In genomic region chr16:29536411-29537204, GRCm38 (mm10) we compare ENCODE assay signal across 12 mouse cellular contexts. TPM values are rescaled to one million over a fixed set of nuclear protein-coding genes. Genes with fewer than 3 reads are reported as not detected.
DNase-seq lines count a peak whose midpoint lies in the region; ATAC-seq lines count a peak whose summit lies in the region.
"Had no signal": no experiment of that assay in that cellular context is flagged by ENCODE, and none has a peak within 500 bp of the region (broad histone marks: within the 10 kb centered on the region; RNA-seq: fewer than 3 reads in every experiment).

No protein-coding gene starts in this region.

- no peaks in the 10 kb centered on the region for H3K36me3 ChIP-seq in hindbrain, embryonic 13.5 days
- no peaks in the 10 kb centered on the region for H3K36me3 ChIP-seq in hindbrain, embryonic 11.5 days (ENCODE audit: control insufficient read depth, insufficient read depth, low read length)

- no peak overlapping the region for H3K4me2 ChIP-seq in hindbrain, embryonic 13.5 days
- H3K4me2 ChIP-seq in hindbrain, embryonic 11.5 days (replicated peaks; ENCODE audit: low read depth, low read length), result no peak overlapping the region

- no peaks in the 10 kb centered on the region for H3K27me3 ChIP-seq in hindbrain, embryonic 13.5 days
- no peaks in the 10 kb centered on the region for H3K27me3 ChIP-seq in hindbrain, embryonic 11.5 days (ENCODE audit: control insufficient read depth, insufficient read depth, low read length)

- H3K4me1 ChIP-seq in hindbrain, embryonic 13.5 days (replicated peaks), result 0 out of 2 replicates have a peak, but pooled peaks cover 2% of the 10 kb centered on the region
- H3K4me1 ChIP-seq in hindbrain, embryonic 11.5 days (replicated peaks; ENCODE audit: control insufficient read depth, insufficient read depth, low read length), result no peaks in the 10 kb centered on the region

- no peak overlapping the region for H3K4me3 ChIP-seq in hindbrain, embryonic 13.5 days
- H3K4me3 ChIP-seq in hindbrain, embryonic 11.5 days (ENCODE audit: low read depth, low read length), result no peak overlapping the region
- H3K4me3 ChIP-seq: myocyte had no signal

- no peaks in the 10 kb centered on the region for H3K9me3 ChIP-seq in hindbrain, embryonic 13.5 days
- no peaks in the 10 kb centered on the region for H3K9me3 ChIP-seq in hindbrain, embryonic 11.5 days (ENCODE audit: control insufficient read depth, low read length)

- ATAC-seq in hindbrain, embryonic 13.5 days (ENCODE audit: low FRiP score), result 0 out of 2 replicates have a peak, but pooled peaks have one; percentile 54
- no peak for ATAC-seq in hindbrain, embryonic 11.5 days (ENCODE audit: low FRiP score)
- ATAC-seq in erythroblast, adult 5-6 weeks (replicated peaks; ENCODE audit: low FRiP score, poor library complexity, severe bottlenecking), result no peak

- DNase-seq in hindbrain, embryonic 11.5 days (ENCODE audit: low spot score), result no peak
- peak; percentile 30 to 48 for DNase-seq in frontal cortex, postnatal 36 days (ENCODE audit: low spot score in 2 of 2)
- peak; percentile 63 to 71 for DNase-seq in kidney, postnatal 36 days
- peak; percentile 25 to 38 for DNase-seq in right cerebral cortex, adult 2 months (ENCODE audit: low spot score in 2 of 2)
- no peak for DNase-seq in B cell, adult 2 months
- no peak for DNase-seq in embryo, embryonic 10 days (ENCODE audit: low spot score)
- DNase-seq: thymus, postnatal 14 days had no signal

- H3K9ac ChIP-seq in hindbrain, embryonic 13.5 days, result no peak overlapping the region
- H3K9ac ChIP-seq in hindbrain, embryonic 11.5 days (ENCODE audit: low read depth, low read length), result no peak overlapping the region

- no peak overlapping the region for H3K27ac ChIP-seq in hindbrain, embryonic 13.5 days
- H3K27ac ChIP-seq in hindbrain, embryonic 11.5 days (ENCODE audit: low read depth, low read length), result no peak overlapping the region

- 70% methylated on average over 15 of the region's 15 CpGs for WGBS in hindbrain, embryonic 13.5 days
- WGBS in hindbrain, embryonic 11.5 days, result 79% methylated on average over 15 of the region's 15 CpGs

RNA-seq across cellular contexts. Expression of gene Atp13a4, which starts 8.1 kb away (rescaled TPM):
- polyA plus RNA-seq in hindbrain, embryonic 13.5 days (2015; fragmentation: Nextera tagmentation; extraction: Ambion mirVana), result 0.47 and 0.99 TPM in 2 replicates
- 0.51 TPM in 1 of 2 replicates, not detected in the other for polyA plus RNA-seq in hindbrain, embryonic 11.5 days (2014; fragmentation: Nextera tagmentation; extraction: Ambion mirVana)
- not detected in 2 replicates for total RNA-seq in erythroblast, adult 5-6 weeks (2015; ENCODE audit: low replicate concordance)
- total RNA-seq in erythroblast, adult 5-6 weeks (2017; ENCODE audit: low replicate concordance), result not detected in 2 replicates
- polyA plus RNA-seq: heart, postnatal 0 days; liver, embryonic 16.5 days had no signal

RNA-seq across cellular contexts. Expression of gene Opa1, which starts 42.5 kb away (rescaled TPM):
- 42.4 and 43.1 TPM in 2 replicates for polyA plus RNA-seq in hindbrain, embryonic 13.5 days (2015; fragmentation: Nextera tagmentation; extraction: Ambion mirVana)
- polyA plus RNA-seq in hindbrain, embryonic 11.5 days (2014; fragmentation: Nextera tagmentation; extraction: Ambion mirVana), result 51.2 and 53.8 TPM in 2 replicates
- total RNA-seq in erythroblast, adult 5-6 weeks (2015; ENCODE audit: low replicate concordance), result 6.3 and 14.2 TPM in 2 replicates
- total RNA-seq in erythroblast, adult 5-6 weeks (2017; ENCODE audit: low replicate concordance), result 16.9 and 23.9 TPM in 2 replicates

Comparison
In these comparisons a context has a peak if more than half of its experiments do, and no peak if none do; other contexts are left out.
1. DNase-seq: peak in frontal cortex, postnatal 36 days (2 of 2), kidney, postnatal 36 days (2 of 2) and right cerebral cortex, adult 2 months (2 of 2); none in hindbrain, embryonic 11.5 days (single experiment), B cell, adult 2 months (0 of 2) and embryo, embryonic 10 days (single experiment).